Mouse (Mus musculus): ENCODE measurements at regions not wholly inside any gene's neighbourhood (a gene's known extent, or its start where the extent isn't known, plus 50 kb on each side); places are given as distances from the start of the nearest gene placed in this dataset.
A peak's percentile ranks its signal among the peaks of the same experiment; 100 is the strongest.

DNA sequence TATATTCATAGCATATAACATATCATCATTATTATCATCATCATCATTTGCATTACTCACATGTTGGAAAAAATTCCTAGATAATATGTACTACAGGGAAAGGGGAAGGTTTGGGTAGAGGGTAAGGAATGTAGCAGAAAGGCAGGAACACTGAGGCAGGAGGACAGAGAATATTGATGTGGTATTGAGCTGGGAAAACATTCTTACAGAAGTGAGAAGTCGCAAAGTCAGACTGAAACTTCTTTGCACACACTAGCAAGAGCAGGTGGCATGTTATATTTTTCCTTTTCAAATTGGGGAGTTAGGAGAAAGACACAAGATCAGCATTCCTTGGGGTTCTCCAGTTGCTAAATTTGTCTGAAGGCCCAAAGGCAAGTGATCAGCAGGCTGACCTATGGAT lies 97.9 kb downstream of the Atp6v1g3 start:
- ATAC-seq: no peak
- Histone ChIP-seq H3K4me1 (ENCODE audit: control insufficient read depth, insufficient read depth, low read length) (no peaks in the 10 kb centered on the region), H3K4me3 (ENCODE audit: low read depth, low read length) (no peak overlapping the region), H3K9ac (ENCODE audit: low read length) (no peak overlapping the region), H3K36me3 (ENCODE audit: control insufficient read depth, insufficient read depth, low read length) (no peaks in the 10 kb centered on the region), H3K9me3 (replicated peaks; ENCODE audit: control insufficient read depth, low read length) (no peaks in the 10 kb centered on the region), H3K27ac (ENCODE audit: low read depth, low read length) (no peak overlapping the region), H3K4me2 (ENCODE audit: low read length) (no peak overlapping the region), H3K27me3 (replicated peaks; ENCODE audit: control insufficient read depth, insufficient read depth, low read length) (no peaks in the 10 kb centered on the region)
- 100% methylated on average over 1 of the region's 1 CpGs for WGBS
- DNase-seq (ENCODE audit: low spot score): no peak

GRCm38 (mm10) chr1:138384146-138384545 lies 110.6 kb downstream of the Atp6v1g3 start:
- H3K4me2 ChIP-seq (ENCODE audit: low read length): no peak overlapping the region
- no peak overlapping the region for H3K9ac ChIP-seq (ENCODE audit: low read length)
- WGBS: 78% methylated on average over 3 of the region's 3 CpGs
- no peak for ATAC-seq
- no peak overlapping the region for H3K4me3 ChIP-seq (ENCODE audit: low read depth, low read length)
- H3K9me3 ChIP-seq (replicated peaks; ENCODE audit: control insufficient read depth, low read length): no peaks in the 10 kb centered on the region
- H3K4me1 ChIP-seq (ENCODE audit: control insufficient read depth, insufficient read depth, low read length): peaks cover 8% of the 10 kb centered on the region
- no peaks in the 10 kb centered on the region for H3K27me3 ChIP-seq (replicated peaks; ENCODE audit: control insufficient read depth, insufficient read depth, low read length)
- DNase-seq (ENCODE audit: low spot score): no peak
- no peak overlapping the region for H3K27ac ChIP-seq (ENCODE audit: low read depth, low read length)
- no peaks in the 10 kb centered on the region for H3K36me3 ChIP-seq (ENCODE audit: control insufficient read depth, insufficient read depth, low read length)

- ATAC-seq (peak; percentile 87), DNase-seq (ENCODE audit: low spot score) (peak; percentile 76)
- H3K4me1 ChIP-seq (ENCODE audit: control insufficient read depth, insufficient read depth, low read length): peaks cover 8% of the 10 kb centered on the region
- H3K4me3 ChIP-seq (ENCODE audit: low read depth, low read length): no peak overlapping the region
- H3K27ac ChIP-seq (ENCODE audit: low read depth, low read length): peak overlapping the region; percentile 49; the same call in 1 of the 2 replicates
- no peaks in the 10 kb centered on the region for H3K9me3 ChIP-seq (replicated peaks; ENCODE audit: control insufficient read depth, low read length)
- WGBS: 19% methylated on average over 19 of the region's 19 CpGs
- no peaks in the 10 kb centered on the region for H3K36me3 ChIP-seq (ENCODE audit: control insufficient read depth, insufficient read depth, low read length)
- H3K27me3 ChIP-seq (replicated peaks; ENCODE audit: control insufficient read depth, insufficient read depth, low read length): no peaks in the 10 kb centered on the region
- peak overlapping the region; percentile 38 for H3K9ac ChIP-seq (ENCODE audit: low read length)
- peak overlapping the region; percentile 44 for H3K4me2 ChIP-seq (ENCODE audit: low read length)
These were observed 111.8 kb downstream of the Atp6v1g3 start for GRCm38 (mm10) chr1:138385156-138385841.

- no peak overlapping the region for H3K4me3 ChIP-seq (ENCODE audit: low read depth, low read length)
- no peaks in the 10 kb centered on the region for H3K27me3 ChIP-seq (replicated peaks; ENCODE audit: control insufficient read depth, insufficient read depth, low read length)
- no peak for ATAC-seq
These were observed 112.5 kb downstream of the Atp6v1g3 start for GRCm38 (mm10) chr1:138386001-138386400.

DNA sequence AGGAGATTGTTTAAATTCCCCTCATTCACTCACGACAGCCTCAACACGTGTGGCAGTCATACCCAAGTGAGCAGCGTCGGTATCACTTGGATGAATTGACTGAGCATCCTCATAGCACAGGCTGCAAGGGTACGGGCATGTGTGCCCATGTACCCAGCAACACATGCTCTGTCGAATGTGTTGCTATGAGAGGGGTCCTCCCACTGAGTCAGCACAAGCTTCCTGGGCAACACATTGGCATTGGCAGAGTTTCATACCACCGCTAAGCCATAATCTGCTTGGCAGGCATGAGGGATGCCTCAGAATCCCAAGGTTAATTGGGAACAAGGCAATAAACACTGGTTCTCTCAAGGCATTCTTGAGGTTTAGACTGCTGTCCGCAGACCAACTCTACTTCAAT lies 115.1 kb downstream of the Atp6v1g3 start:
- no peak overlapping the region for H3K4me3 ChIP-seq (ENCODE audit: low read depth, low read length)
- no peaks in the 10 kb centered on the region for H3K9me3 ChIP-seq (replicated peaks; ENCODE audit: control insufficient read depth, low read length)
- ATAC-seq (no peak), DNase-seq (ENCODE audit: low spot score) (peak; percentile 55)
- H3K4me2 ChIP-seq (ENCODE audit: low read length): no peak overlapping the region
- H3K4me1 ChIP-seq (ENCODE audit: control insufficient read depth, insufficient read depth, low read length): peaks cover 8% of the 10 kb centered on the region
- H3K27me3 ChIP-seq (replicated peaks; ENCODE audit: control insufficient read depth, insufficient read depth, low read length): no peaks in the 10 kb centered on the region
- no peak overlapping the region for H3K27ac ChIP-seq (ENCODE audit: low read depth, low read length)
- H3K36me3 ChIP-seq (ENCODE audit: control insufficient read depth, insufficient read depth, low read length): no peaks in the 10 kb centered on the region
- 83% methylated on average over 8 of the region's 8 CpGs for WGBS
- no peak overlapping the region for H3K9ac ChIP-seq (ENCODE audit: low read length)

More at GRCm38 (mm10) chr1:138386001-138386400, 112.5 kb downstream of the Atp6v1g3 start:
- peak overlapping the region; percentile 40; the same call in 1 of the 2 replicates for H3K27ac ChIP-seq (ENCODE audit: low read depth, low read length)
- no peak for DNase-seq (ENCODE audit: low spot score)
- no peak overlapping the region for H3K4me2 ChIP-seq (ENCODE audit: low read length)
- 64% methylated on average over 5 of the region's 5 CpGs for WGBS
- H3K9ac ChIP-seq (ENCODE audit: low read length): no peak overlapping the region
- H3K4me1 ChIP-seq (ENCODE audit: control insufficient read depth, insufficient read depth, low read length): peaks cover 8% of the 10 kb centered on the region
- H3K36me3 ChIP-seq (ENCODE audit: control insufficient read depth, insufficient read depth, low read length): no peaks in the 10 kb centered on the region
- no peaks in the 10 kb centered on the region for H3K9me3 ChIP-seq (replicated peaks; ENCODE audit: control insufficient read depth, low read length)

- Histone ChIP-seq H3K4me3 (ENCODE audit: low read depth, low read length) (no peak overlapping the region), H3K27me3 (replicated peaks; ENCODE audit: control insufficient read depth, insufficient read depth, low read length) (no peaks in the 10 kb centered on the region), H3K9ac (ENCODE audit: low read length) (no peak overlapping the region), H3K27ac (ENCODE audit: low read depth, low read length) (no peak overlapping the region), H3K36me3 (ENCODE audit: control insufficient read depth, insufficient read depth, low read length) (no peaks in the 10 kb centered on the region), H3K4me2 (ENCODE audit: low read length) (no peak overlapping the region), H3K9me3 (replicated peaks; ENCODE audit: control insufficient read depth, low read length) (no peaks in the 10 kb centered on the region), H3K4me1 (ENCODE audit: control insufficient read depth, insufficient read depth, low read length) (peaks cover 8% of the 10 kb centered on the region)
- WGBS: 32% methylated on average over 1 of the region's 1 CpGs
- DNase-seq (ENCODE audit: low spot score) (peak; percentile 28), ATAC-seq (no peak)
These were observed 116.1 kb downstream of the Atp6v1g3 start for GRCm38 (mm10) chr1:138389676-138390075.

DNA sequence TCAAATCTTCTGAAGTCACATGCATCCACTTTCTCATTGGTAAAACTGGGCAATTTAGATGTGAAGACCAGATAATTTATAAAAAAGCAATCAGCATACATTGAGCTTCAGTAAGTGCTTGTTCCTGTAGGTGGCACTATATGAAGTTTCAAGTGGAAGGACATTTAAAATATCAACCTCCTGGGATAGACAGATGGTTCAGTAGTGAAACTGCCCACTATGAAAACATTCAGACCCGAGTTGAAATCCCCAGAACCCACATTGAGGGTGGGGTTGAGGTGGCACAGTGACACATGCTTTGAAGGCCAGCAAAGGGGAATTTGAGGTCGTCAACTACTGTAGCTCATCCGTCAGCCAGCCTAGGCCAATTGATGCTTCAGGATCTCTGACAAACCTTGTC lies 145.1 kb downstream of the Atp6v1g3 start:
- no peak overlapping the region for H3K4me2 ChIP-seq (ENCODE audit: low read length)
- 67% methylated on average over 3 of the region's 3 CpGs for WGBS

DNA sequence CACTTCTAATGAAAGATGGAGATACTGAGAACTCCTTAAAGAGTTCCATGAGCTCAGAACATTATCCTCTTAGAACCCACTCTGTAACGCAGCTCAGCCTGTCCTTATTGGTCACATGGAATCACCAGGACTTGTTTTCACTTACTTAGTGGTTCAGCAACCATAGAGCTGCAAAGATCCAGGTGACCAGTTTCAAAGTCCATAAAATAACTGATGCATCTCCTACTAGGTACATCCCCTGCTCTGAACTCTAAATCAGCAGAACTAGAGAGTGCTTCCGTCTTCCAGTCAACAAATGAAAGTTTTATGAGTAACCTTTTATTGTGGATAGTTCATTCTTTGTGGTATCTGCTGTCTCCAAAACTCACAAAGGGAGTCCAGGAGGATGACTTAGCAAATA lies 153.9 kb downstream of the Atp6v1g3 start:
- H3K4me1 ChIP-seq (ENCODE audit: control insufficient read depth, insufficient read depth, low read length): no peaks in the 10 kb centered on the region
- no peak overlapping the region for H3K9ac ChIP-seq (ENCODE audit: low read length)
- no peaks in the 10 kb centered on the region for H3K36me3 ChIP-seq (ENCODE audit: control insufficient read depth, insufficient read depth, low read length)
- H3K4me2 ChIP-seq (ENCODE audit: low read length): no peak overlapping the region
- no peaks in the 10 kb centered on the region for H3K27me3 ChIP-seq (replicated peaks; ENCODE audit: control insufficient read depth, insufficient read depth, low read length)
- no peaks in the 10 kb centered on the region for H3K9me3 ChIP-seq (replicated peaks; ENCODE audit: control insufficient read depth, low read length)
- DNase-seq (ENCODE audit: low spot score): no peak
- no peak for ATAC-seq
- 92% methylated on average over 2 of the region's 2 CpGs for WGBS
- H3K4me3 ChIP-seq (ENCODE audit: low read depth, low read length): no peak overlapping the region
- no peak overlapping the region for H3K27ac ChIP-seq (ENCODE audit: low read depth, low read length)

More for the DNA sequence above, 145.1 kb downstream of the Atp6v1g3 start:
- Histone ChIP-seq H3K27me3 (replicated peaks; ENCODE audit: control insufficient read depth, insufficient read depth, low read length) (no peaks in the 10 kb centered on the region), H3K27ac (ENCODE audit: low read depth, low read length) (no peak overlapping the region), H3K9ac (ENCODE audit: low read length) (no peak overlapping the region), H3K4me1 (ENCODE audit: control insufficient read depth, insufficient read depth, low read length) (no peaks in the 10 kb centered on the region), H3K9me3 (replicated peaks; ENCODE audit: control insufficient read depth, low read length) (no peaks in the 10 kb centered on the region), H3K4me3 (ENCODE audit: low read depth, low read length) (no peak overlapping the region), H3K36me3 (ENCODE audit: control insufficient read depth, insufficient read depth, low read length) (no peaks in the 10 kb centered on the region)
- DNase-seq (ENCODE audit: low spot score) (peak; percentile 22), ATAC-seq (no peak)

All from forebrain, embryonic 14.5 days (tissue).